Mouse (Mus musculus): ENCODE results near the gene Rnf214.

The Rnf214 gene

DNA sequence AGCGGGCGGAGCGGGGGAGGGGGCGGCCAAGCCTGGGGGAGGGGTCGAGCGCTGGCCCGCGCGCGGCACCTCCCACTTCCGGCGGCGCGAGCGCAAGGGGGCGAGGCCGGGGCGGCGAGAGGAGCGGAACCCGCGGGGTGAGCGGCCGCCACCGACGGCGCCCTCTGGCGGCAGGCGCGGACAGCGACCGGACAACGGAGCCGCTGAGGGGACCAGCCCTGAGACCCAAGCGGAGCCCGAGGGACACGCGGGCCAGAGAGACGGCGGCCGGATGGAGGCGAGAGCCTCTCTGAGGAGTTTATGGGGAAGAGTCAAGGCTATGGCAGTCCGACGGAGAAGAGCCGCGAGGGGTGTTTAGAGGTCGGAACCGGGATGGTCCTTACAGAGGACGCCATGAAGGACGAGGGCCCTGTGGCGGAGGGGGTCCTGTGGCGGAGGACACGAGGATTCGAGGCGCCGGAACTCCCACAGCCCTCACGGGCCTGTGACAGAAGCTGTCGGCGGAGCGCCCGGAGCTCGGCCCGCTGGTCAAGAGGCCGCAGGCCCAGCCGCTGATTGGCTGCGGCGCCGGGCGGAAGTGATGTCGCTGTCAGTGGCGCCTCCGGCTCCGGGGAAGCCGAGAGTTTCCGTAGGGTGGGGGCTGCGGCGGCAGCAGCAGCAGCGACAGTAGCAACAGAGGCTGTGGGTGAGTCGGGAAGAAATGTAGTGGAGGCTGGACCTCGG is at the start of gene Rnf214, which contains the start of gene Pcsk7:
TSS of gene Rnf214 (minus strand) at position 557 of the 723 bp plus-strand sequence.
TSS of gene Pcsk7 (plus strand) at position 143 of the 723 bp plus-strand sequence.
- DNase-seq = peak; percentile 94

DNA sequence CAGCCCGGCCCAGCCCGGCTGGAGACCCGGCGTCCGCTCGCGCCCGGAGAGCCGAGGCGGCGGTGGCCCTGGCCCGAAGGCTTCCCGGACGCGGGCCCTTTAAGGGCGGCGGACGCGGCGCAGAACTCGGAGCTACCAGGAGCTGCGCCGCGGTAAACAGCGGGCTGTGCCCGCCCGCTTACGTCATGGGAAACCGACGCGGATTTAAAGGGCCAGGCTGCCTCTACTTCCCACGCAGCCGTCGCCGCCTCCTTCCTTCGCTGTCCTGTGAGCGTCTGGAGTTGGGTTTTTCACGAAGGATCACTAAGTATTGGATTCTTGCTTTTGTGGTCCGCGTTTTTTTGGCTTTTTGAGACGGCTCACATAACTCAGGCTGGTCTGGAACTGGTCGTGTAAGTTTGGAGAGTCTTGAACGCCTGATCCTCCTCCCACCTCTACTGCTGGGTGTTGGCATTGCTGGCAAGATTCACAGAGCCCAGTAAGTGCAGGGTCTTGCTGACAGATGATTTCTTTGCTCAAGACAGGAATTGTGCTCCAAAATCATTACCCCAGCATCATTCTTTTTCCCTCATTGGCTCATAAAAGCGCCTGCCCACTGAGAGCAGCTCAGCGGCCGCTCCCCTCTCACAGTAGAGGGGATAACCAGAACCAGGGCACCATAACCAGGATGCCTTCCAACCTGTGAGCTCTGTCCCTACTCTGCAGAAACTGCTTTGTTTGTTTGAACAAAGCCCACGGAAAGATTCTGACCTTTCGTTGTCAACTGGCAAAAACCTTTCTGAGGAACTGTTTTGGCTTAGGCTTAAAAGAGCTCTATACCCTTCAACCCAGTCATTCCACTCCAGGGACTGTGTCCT is 48.6 kb upstream of the Rnf214 start, which contains the start of gene Sidt2:
TSS of gene Sidt2 (minus strand) at position 152 of the 857 bp plus-strand sequence.
- DNase-seq = peak; percentile 92

DNA sequence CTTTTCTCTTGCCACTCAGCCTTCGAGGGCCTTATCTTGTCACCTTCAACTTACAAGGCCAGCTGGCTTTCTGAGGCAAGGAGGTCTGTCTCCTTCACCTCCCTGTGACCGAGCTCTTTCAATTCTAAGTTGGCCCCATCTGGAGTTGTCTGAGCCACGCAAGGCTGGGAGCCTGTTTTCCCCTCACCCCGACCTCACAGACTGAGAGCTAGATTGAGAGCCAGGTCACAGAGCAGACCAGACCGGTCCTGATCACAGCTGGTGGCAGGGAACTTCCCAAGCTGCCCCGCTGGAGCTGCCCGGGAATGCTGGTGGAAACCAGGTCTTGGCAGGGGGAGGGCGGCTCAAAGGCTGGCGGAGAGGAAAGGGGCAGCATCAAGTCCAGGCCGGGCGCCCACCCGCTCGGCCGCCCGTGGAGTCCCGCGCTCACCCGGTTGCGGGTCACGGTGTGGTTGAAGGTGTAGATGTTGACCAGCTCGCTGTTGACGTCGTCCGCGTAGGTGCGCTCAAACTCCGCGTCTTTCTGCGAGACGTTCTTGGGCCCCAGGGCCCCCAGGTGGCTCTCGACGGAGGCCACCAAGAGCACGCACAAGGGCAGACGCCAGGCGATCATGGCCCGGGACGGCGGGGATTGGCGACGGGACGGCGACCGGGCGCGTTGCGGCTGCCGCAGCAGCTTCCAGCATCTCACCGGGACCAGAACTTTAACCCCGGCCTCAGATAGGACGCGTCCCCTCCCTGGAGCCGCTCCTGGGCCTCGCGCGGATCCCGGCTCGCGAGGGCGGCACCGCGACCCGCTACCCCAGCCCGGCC is 47.8 kb upstream of the Rnf214 start:
- DNase-seq = peak; percentile 61

DNA sequence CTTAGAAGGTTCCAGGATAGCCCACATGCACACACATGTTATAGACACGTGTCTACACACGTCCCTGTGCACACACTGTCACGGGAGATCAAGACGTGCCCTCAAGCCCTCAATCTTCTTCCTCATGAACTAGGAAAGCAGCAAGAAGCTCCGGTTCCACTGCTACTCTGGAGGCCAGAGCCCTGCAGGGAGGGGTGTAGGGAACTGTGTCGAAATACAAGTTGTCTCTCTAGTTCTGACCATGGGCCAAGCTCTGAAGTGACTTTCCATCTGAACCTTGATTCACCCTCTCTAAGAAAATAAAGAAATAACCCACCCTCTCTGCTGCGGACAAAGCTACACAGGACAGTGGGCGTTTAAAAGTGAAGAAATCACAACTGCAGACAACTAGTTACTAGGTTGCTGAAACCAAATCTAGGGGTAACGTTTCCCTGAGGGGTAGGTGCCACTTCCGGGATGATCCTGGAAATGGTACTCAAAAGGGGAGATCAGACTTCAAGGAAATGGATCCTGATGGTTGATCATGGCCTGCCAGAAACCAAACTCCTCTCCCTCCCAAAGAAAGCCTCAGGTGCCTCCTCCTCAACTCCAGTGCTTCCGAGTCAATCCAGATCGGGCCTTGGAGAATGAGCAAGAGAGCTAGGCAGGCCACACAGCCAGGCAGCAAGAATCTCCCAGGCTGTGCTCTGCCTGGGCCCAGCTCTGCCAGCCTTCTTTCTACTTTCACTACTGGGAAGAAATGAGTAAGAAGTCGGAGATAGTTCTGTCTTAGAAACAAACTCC is 47.0 kb upstream of the Rnf214 start:
- DNase-seq = no peak

DNA sequence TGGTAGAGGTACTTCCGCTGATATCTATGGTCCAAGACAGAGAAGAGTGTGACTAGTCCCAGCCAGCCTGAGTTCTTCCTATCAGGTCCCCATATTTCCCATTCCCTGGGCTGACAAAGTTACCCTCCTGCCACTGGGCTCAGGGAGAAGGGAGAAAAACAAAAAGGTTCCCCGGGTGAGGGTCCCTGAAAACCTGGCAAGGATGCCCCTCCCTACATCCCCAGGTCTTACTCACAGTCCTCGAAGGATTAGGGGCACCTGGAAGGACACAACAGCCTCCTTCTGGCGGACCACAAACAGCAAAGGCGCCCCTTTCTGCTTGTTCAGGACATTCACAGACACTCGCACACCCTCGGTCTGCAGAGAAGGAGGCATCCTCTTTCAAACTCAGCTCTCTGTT is 46.2 kb upstream of the Rnf214 start:
- no peak for DNase-seq

GRCm38 (mm10) chr9:45952057-45952456 is 45.3 kb upstream of the Rnf214 start:
- DNase-seq = no peak

DNA sequence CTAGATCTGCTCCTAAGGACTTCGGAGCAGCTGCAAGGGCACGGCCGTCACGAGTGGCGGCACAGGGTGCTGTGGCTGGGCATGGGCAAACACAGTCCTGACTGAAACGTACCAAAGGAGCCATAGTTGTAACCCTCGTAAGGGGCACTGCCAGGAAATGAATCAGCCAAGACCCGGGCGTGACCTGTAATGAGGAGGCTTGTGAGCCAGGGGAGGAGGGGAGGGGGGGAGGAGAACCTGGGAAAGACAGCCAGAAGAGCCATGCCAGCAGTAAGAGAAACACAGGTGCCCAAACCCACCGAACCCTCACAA is 40.1 kb upstream of the Rnf214 start:
- DNase-seq = no peak

GRCm38 (mm10) chr9:45946182-45946871 is 39.6 kb upstream of the Rnf214 start:
- no peak for DNase-seq

DNA sequence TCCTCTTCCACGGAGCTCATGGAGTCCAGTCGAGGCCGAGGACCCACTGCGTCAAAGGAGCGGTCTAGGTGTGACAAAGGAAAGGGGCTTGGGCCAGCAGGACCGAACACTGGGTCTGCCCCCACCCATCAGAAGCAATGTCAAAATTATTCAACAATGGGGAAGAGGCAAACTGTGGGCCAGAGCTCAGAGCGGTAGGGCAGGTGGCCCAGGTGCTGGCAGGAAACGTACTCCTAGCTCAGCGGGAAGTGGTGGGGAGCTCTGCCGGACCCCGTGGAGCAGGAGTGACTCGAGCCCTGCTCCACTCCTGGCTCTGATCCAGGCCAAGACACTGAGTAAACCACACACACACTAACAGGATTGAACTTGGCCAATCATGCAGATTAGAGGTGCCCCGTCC is 39.0 kb upstream of the Rnf214 start:
- DNase-seq = peak; percentile 65

DNA sequence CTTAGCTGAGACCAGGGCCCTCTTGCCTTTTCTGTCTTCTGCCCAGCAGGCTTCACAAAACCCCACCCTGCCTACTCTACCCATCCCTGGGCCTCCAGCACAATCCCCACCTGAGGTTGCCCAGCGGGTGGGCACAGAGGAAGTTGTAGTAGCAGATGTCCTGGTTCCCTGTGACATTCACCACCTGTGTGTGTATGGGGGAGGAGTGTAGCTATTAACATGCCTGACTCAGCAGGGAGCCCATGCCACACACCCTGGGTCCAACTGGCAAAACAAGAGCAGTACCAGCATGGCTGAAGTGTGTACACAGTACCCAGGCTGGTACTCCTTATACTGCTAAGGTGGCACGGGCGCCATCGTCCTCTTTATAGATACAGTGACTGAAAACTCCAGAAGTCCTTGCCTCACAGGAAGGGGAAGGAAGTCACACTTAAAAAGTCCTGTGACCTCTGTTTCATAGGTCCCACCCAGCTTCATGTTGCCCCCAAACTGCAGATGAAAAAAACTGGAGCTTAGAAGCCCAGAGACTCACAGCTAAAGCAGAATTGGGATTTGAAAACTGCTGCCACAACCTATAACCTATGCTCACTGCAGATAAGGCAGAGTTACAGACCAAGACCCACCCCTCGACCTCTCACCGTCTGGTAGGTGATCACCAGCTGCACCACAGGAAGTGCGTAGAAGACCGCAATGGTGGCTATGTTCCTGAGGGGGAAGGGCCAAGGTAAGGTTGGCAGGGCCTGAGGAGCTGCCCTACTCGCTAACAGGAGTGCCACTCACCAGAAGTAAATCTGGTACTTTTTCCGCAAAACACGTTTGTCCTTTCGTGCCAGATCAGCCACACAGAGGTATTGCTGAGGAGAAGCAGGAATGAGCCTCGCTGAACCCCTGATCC is 38.0 kb upstream of the Rnf214 start:
- DNase-seq = peak; percentile 83

- DNase-seq = no peak
These were observed 37.2 kb upstream of the Rnf214 start for GRCm38 (mm10) chr9:45943628-45944505.

- DNase-seq = no peak
These were observed 36.2 kb upstream of the Rnf214 start for GRCm38 (mm10) chr9:45942916-45943315.

DNA sequence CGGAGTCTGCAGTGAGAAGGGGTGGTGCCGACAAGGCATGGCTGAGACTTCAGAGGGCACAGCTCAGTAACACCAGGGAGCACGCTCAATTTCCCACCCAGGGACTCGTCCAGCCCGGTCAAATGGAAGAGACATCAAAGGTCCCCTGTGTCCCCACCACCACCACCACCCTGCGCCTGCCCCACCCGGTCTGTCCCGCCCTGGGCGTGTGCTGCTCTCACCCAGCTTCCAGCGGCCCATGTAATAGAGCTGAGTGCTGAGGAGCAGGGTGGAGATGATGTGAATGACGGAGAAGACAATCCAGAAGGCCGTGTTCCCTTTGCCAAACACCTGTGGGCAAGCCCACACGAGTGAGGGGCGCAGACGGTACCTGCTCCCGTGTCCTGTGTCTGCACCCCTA is 35.8 kb upstream of the Rnf214 start:
- DNase-seq = no peak

- DNase-seq = peak; percentile 45
These were observed 34.7 kb upstream of the Rnf214 start for GRCm38 (mm10) chr9:45941329-45941888.

DNA sequence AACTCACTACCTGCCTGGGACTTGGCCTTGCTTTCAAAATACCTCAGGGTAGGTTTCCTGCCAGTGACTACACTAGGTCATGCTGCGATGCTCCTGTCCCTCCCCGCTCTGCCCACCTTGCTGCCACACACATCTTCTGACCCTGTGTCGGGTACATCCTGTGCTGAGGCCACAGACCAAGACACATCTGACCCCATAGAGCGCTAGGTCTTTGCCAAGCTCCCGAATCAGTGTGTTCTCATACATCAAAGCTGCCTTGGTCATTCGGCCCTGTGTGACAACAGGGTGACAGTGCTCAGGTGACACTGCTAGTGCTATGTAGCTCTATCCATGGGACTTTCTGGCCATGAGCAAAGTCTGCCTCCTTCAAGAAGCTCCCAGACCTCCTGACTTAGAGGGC is 33.1 kb upstream of the Rnf214 start:
- no peak for DNase-seq

DNA sequence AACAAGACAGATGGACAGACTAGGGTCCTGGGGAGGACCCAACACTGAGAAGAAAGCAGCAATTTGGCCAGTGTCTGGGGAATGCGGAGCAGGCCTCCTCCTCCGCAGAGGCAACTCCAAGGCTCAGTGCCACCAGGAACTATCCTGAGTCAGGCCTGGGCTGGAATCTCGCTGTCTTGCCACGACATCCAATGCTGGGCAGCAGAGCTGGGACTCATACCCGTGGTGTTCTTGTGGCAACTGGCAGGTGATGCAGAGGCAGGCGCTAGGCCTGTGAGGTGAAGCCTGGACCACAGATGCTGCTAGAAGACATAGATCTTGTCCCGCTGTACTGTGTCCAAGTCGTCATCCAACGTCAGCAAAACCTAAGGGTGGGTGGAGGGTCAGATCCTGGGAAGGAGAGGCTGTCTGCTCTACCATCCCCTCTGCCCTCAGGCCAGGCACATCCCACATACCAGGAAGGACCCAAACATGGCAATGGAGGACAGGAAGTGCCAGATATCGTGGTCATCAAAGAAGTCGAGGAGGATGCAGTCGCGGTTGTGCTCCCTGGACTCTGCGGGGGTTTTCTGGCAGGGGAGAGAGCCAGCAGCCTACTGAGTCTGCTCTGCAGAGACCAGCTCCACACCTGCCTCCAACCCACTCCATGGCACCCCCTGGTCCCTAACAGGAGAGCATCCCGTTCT is 32.4 kb upstream of the Rnf214 start:
- DNase-seq = no peak

DNA sequence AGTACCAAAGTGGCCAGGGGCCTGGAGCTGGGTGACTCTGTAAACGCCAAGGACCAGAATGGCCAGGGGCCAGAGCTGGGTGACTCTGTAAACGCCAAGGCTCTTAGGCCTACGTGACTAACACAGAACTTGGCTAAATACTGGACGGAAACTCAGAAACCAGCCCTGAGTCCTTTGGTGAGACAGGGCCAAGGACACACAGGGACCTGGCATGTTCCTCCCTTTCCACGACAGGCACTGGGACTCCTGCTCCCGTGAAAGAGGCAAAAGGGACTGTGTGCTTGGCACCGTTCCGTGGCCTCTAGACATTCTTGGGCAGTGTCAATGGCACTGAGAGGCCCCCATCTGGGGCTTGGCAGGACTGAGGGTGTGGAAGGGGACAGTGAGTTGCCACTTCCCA is 31.4 kb upstream of the Rnf214 start:
- no peak for DNase-seq

DNA sequence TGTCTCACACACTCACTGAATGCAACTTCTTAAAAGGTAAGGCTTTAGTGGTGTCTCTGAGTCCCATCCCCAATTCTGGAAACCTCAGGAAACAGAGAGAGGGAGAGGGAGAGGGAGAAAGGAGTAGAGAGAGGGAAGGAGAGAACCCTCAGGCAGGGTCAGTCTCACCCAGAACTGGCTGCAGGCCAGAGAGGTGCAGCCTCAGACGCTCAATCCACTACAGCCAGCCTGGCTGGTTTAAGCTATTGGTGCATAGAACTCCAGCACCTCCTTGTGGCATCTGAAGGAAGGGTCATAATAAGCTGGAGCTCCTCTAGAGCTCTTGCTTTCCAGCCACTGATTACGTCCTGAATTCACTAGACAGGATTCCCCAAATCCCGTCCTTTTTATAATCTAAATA is 30.2 kb upstream of the Rnf214 start:
- peak; percentile 60 for DNase-seq

All from thymus, postnatal 14 days (tissue).